Mouse (Mus musculus) fat pad, adult 2 months (tissue): Measurements from ENCODE around the gene Rb1.

Experiments used
- DNase-seq: peaks from one replicate; pipeline ENCODE4 v3.0.0-alpha.2; 2011; ENCODE audit warnings: low read depth, low spot score; ENCODE audit errors: extremely low read depth

Rb1 gene

DNA sequence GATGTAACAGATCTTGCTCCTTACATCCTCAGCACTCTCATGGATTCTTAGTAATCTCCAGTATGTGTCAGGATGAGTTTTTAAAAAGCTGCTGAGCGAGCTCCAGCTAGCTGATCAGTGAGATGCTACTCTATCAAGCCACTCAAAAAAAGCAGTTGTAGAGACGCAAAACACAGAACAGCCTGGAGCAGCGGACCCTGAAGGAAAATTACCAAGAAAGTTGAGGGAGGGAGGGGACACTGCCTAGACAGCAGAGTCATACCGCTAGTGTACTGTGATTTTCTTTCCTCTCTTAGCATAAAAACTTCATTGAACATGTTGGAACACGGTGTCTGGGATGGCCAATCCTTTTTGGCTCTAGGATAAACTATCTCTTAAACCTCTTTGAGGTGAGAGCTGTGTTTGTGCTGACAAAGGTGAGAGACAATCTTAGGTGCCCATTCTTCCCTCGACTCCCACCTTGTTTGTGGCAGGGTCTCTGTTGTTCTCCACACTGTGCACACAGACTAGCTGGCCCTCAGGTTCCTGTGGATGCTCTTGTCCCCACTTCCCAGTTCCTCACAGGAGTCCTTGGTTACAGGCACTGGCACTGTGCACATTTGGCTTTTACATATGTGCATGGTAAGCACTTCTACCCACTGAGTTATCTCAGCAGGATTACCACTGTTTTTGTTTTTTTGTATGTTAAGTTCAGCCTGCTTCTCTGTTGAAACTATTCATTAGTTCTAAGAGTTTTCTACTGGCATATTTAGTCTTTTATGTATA is 10.9 kb upstream of the Rb1 start:
- DNase-seq, result no peak

DNA sequence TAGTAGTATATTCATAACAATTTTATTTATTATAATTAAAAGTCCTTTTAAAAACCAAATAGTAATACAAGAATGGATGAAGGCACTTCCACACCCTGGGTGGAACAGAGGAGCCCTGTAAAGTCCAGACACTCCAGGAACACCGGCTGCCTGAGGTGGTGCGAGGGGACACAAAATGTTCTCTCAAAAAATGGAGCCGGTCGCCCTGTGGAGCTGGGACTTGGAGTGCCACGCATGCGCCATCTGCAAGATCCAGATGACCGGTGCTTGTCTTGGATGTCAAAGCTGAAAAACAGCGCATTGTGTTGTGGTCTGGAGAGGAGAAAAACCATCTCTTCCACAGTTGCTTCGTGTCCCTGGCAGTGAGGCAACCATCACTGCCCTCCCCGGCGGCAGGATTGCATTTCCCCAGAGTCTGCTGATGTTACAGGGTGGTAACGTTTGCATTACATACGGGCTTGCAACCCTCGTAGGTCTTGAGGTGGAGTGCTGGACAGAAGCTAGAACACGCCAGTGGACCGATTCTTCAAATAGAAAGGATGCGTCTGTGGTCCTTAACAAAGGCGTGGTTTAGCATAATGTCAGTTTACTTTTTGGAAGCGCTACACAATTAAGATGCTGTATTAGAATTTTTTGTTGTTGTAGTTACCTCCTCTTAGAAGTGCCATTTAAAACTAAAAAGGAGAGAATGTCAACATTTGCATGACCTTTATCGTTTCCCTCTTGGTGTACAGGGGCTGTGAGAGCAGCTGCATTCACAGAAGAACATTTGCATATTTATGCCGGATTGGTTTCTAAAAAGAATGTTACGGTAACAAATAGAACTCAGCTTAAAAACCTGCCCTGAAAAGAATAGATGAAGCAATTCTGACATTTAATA is 9.5 kb upstream of the Rb1 start:
- no peak for DNase-seq

DNA sequence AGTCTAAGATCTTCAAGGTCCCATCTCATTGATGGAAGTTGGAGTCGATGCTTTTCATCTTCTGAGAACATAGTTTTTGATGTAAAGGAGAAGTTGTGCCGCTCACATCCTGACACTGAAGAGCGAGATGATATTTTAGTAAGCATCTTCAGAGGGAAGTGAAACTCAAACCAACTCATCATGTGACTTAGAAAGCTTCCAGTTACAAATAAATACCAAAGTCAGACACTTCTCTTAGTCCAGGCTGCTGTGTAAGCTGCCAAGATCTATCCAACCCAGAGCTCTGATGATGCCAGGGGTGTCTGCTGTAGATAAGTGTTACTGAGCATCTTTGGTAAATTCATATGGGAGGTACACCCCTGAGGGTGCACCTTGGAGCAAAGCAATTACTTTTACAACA is 8.3 kb upstream of the Rb1 start:
- no peak for DNase-seq

DNA sequence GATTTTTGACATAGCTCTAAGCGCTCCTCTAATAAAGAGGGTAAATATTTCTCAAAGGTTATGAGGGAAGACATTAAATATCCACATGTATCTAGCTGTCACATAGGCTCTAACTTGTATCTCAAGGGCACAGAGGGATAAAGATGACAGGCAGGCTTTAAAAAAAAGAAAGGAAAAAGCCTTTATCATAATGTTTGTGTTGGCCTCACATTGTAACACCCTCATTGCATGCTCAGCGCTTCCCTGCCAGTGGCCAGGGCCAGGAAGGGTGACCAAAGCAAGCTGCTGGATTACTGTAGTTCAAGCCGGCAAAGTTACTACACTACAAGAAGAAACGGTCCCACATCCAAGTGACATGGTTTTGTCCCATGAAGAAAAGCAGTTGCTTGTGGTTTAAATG is 5.8 kb upstream of the Rb1 start:
- DNase-seq, result no peak

DNA sequence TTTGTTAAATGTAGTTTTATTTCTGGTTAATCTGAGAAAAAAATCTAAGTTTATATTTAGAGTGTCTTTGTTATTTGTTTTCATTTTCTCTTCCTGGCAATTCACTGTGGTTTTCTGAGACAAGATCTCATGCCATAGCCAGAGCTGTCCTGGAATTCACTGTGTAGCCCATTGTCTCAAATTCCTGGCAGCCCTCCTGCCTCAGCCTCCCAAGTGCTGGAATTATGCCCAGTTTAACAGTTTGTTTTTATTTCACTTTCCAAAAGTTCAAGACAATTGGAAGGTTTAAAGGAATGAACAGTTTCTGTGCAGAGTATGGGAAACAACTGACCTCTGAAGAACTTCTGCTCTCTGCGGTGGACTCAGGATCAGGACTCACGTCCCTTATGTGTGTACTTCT is 4.2 kb upstream of the Rb1 start:
- DNase-seq, result no peak

DNA sequence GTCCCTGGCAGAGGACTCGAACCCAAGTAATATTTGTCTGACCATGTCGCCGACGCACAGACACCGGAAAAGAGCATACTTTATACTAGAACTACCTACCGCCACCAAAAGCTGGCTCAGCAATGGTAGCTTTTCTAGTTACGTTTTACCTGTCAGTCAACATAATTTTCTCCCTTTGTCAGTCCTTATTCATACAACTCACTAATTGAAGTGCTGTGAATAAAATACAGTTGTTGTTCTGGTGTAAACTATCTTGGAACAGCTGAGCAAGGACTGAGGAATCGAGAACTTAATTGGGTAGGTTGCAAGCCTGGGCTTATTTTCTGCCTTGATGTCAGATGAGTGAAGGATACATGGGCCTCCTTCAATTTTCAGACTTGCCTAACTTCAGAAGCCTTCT is 889 bp upstream of the Rb1 start:
- DNase-seq, result no peak

DNA sequence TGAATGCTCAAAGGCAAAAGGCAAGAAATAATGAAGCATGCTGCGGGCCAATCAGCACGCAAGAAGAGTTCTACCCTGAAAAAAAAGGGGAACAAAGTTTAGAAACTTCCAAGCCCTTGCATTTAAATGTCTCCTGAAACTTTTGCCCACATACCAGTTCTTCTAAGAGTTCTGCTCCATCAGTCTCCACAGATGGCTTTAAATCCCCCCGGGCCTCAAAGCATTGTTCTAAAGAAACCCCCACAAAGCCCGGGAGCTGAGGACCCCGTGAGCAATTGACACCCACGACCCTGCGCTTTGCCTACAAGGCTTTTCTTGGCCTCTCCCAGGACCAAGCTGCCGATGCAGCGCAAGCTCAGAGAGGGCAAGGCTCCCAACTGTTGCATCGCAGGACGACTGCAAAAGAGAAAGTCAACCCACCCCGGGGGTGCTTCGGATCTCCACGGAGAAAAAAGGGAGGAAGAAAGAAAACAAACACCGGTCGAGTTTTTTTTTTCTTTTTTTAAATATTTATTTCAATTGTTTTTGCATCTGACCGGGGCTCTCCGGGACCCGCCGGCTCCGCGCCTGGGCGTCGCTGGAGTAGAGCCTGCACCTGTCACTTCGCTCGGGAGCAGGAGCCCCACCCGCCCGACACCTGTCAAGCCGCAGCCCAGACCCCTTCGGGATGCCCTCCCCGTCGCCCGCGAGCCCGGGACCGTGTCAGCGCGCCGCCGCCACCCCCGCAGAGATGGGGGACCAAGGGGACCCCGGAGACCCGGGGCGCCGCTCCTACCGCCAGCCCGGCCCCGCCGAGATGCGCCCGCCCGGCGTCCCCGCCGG is 777 bp downstream of the Rb1 start:
- no peak for DNase-seq

DNA sequence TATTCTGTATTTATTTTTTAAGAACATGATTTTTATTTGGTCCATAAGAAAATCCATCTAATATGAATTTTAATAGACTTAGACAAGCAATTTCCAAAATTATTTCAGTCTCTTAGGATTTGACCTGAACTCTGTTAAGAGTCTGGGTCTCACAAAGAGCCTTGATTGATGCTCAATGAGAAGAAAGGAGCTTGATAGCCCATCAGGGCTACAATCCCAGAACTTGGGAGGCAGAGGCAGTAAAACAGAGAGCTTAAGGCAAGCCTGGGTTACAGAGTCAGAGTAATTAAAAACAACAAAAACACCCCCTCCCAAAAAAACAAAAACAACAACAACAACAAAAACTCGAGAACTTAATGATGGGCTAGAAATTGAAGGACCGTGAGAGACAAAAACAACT is 1.7 kb downstream of the Rb1 start:
- DNase-seq, result no peak

DNA sequence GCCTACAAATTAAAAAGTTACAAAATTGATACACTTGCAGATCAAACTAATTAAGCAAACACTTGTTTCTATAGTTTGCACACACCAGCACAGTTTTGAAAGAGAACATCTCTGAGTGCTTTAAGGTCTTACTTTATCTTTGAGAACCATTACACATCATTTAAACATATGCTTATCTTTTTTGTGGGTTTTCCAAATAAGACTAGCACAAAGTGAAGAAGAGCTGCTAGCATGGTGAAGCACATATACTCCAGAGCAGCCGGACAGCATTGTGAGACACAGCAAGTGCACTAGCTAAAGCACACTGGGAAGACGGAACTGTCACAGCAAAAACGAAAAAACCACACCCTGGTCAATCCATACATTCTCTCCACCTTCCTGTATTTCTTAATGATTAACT is 3.5 kb downstream of the Rb1 start:
- DNase-seq, result no peak

DNA sequence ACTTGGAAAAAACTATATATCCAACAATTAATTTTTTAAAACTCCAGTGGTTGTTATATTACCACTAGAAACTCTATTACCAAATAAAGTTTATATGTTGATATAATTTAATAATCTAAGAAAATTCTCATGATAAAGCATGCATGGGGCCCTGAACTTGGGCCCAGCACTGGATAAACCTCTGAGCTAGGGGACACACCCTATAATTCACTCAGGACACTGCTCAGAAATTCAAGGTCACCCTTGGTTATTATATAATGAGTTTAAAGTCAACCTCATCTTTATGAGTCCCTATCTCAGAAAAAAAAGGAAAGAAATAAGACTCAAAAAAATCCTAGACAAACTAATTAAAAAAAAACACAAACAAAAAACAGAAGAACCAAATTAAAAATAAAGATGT is 8.7 kb downstream of the Rb1 start:
- DNase-seq, result no peak

DNA sequence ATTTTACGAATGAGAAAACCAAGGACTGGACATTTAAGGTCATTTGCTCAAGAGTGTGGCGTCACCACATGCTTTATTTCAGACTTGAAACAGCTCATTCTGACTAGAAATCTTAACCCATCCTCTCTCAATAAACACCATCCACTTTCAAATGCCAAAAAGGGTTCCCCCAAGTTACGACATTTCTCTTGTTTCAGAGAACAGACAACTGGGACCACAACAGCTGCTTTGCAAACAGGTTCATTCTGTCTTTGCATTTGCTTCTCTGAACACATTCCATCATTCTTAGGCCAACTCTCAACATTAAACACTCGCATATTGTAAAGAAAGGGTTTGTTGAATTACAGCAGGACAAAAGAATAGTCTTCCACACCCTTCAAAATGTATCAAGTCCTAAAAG is 11.8 kb downstream of the Rb1 start:
- no peak for DNase-seq

DNA sequence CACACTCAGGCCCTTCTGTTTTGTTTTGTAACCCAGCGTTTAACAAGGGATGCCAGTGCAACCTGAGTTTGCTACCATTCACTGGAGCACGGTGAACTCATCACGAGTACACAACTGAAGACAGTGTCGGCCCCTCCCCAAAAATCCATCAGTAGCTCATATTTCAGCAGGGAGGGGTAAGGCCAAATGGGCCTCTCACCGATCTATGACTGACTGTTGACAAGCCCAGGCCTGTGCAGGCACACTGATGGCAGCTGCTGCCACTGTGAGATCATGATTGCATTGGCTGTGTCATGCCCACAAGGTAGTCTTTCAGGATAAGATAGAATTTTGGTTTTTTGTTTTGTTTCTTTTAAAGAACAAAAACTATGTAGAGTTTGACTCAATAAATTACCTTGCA is 12.2 kb downstream of the Rb1 start:
- no peak for DNase-seq

DNA sequence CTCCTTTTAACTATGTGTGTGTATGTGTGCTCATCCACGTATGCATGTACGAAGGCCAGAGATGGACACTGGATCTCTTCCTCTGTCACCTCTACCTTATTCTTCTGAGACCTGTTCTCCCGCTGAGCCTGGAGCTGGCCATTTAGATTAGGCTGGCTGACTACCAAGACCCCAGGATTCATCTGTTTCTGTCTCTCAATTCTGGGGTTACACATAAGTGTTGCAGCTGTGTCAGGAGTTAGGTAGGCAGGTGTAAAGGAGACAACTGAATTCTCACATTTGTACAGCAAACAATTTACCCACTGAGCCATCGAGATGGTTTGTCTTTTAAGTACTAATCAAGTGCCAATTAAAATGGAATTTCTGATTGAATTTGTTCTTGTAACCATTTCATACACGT is 12.7 kb downstream of the Rb1 start:
- DNase-seq, result no peak

DNA sequence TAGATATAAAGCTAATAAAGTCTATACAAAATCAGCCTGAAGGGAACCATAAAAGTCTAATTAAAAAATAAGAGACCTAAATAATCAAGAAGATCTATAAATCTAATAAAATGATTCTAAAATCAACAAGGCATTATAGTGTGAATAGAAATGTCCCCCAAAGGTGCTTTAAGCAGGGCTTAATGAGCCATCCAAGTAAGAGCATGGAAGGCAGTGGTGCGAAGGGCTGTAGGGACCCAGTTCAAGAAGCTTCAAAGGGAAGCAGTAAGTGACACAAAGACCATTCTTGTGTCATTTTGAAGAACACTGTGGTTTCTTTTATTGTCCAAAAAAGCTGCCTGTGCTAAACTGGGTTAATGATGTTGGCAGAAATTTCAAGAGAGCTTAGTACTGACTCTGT is 18.1 kb downstream of the Rb1 start:
- no peak for DNase-seq

DNA sequence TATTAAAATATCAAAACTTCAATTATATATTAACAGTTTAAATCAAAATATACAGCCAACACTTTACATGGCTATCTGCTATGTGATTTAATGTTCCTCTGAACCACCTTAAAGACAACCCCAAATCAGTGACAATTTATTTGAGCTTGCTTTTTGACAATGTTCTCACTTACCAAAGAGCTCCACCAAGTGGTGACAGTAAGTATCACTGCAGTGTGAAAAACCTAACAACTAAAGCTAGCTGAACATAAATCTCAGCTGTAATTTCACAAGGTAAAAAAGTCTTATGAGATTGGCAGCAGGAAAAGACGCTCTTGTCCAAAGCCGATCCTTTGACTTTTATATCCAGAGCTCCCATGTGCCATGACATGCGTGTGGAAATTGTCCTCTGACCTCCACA is 22.4 kb downstream of the Rb1 start:
- no peak for DNase-seq

DNA sequence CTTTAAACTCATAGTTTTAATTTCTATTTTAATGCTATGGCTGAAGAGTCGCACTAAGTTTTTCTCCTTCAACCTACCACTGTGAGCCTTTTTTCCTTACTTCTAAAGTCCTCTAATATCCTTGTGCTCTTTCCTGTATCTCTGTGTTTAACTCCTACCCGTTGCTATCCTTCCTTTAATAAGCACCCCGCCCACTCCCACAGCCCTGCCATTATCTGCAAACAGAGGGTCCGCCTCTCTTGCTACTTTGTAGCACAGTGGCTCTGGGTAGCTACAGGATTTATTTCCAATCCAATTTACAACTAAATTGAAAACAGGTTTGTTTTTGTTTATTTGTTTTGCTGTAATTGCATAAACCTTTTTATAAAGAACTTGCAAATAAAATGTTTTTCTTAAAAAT is 23.8 kb downstream of the Rb1 start:
- DNase-seq, result no peak

DNA sequence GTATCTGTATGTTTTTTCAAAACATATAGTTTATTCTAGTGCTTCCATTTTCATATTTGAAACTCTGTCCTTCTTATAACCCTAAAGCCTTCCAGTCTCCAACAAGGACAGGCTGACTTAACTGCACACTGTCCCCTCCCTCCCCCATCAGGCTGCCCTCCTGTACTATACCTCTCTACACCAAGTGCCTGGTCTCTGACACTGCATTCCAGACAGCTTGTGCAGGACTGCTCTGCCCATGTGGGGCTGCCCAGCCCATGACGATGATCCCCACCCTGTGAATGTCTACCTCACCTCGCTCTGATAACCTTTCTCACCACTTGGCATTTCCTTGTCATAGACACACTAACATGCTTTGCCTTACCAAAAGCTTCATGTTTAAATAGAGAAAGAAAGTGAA is 30.1 kb downstream of the Rb1 start:
- DNase-seq, result no peak

DNA sequence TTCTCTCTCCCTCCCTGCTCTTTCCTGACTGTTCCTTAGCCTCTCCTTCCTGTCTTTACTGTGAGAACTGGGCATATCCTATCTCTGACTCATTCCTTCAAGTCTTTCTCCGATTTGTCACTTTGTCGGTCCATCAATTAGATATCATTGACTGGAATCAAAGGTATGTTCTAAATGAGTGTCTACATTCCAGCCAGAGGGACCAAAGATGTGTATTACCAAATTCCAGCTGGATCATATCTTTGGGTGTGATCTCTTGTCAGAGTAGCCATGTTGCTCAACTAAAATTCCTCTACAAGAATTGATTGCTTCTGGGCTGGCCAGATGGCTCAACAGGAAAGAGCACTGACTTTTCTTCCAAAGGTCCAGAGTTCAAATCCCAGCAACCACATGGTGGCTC is 32.0 kb downstream of the Rb1 start:
- DNase-seq, result peak; percentile 4

DNA sequence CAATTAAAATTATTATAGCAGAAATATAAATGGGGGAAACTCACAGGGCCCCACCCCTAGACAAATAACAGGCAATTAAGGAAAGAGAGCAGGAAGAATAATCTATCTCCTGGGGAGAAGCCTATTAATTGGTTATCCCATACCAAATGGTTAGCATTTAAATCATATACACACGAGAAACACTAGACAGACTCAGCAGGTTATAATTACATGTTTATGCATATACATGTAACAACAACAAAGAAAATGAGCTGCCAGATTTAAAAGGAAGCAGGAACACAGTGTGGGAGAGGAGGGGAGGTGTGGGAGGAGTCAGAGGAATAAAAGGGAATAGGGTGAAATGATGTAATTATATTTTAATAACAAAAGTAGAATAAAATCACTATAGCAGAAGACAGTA is 33.2 kb downstream of the Rb1 start:
- no peak for DNase-seq

DNA sequence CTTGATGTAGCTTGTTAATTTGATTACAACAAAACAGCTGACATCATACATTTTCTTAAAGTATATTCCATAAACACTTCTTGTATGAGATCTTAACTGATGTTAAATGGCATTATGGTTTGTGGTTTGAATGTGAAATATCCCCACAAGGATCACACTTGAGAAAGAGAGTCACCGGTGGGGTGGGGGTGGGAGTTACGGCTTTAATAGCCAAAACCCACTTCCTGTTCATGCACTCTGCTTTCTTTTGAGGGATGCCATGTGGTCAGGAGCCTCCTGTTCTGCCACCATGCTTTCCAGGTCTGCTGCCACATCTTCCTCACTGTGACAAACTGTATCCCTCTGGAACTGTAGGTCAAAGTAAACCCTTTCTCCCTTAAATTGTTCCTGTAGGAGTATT is 35.7 kb downstream of the Rb1 start:
- DNase-seq, result no peak

DNA sequence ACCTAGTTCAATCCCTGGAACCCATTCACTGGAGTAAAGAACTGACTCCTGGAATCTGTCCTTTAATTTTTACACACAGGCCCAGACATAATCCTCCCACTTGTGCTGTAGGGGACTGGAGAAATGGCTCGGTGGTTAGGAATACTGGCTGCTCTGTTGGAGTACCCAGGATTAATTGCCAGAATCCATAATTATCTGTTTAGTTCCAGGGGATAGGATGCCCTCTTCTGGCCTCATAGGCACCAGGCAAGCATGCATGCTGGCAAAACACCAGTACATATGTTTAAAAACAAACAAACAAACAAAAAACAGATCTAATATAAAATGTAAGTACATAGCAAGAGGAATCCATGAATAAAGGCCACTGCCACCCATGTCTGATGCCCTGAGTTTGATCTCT is 44.6 kb downstream of the Rb1 start:
- no peak for DNase-seq

DNA sequence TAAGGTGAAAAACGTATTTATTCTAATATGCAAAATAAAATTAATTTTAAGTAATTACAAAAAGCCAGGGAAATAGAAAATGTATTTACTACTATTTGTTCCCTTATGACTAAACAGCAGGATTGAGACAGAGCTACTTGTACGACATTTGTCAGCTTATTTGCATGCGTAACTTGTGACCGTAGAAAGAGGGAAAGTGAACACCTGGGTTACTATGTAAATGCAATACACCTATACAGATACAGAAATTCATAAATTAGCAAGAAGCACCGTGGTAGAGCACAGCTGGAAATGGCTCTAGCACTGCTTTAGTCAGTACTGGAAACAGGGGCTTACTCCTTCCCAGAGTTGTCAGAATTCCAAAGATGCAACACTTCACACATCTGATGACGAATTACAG is 46.5 kb downstream of the Rb1 start:
- DNase-seq, result no peak
